Mouse (Mus musculus) spleen, postnatal 10 days (tissue): ENCODE results near the gene Tns4.

Experiments
- DNase-seq, 2 experiments: peaks; one replicate each; pipeline ENCODE4 v3.0.0; 2021 to 2022; ENCODE audit warnings: low spot score in 2 of 2

Tns4 gene

DNA sequence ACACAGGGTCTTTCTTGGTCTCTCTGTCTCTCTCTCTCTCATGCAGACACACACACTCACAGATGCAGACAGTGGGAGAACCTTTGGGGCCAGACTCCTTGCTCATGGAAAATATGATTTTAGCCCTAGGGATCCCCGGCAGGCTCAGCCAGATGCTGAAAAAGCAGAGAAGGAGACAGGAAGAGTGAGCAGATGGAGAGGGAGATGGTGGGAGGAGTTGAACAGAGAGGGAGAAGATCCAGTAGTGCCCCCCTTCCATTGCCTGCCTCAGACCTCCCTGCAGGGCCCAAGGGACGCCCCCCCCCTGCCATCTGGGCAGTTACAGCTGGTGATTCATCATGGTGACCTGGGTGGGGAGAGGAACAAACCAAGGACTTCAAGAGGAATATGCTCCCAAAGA lies 41.5 kb downstream of the Tns4 start:
- DNase-seq = no peak

DNA sequence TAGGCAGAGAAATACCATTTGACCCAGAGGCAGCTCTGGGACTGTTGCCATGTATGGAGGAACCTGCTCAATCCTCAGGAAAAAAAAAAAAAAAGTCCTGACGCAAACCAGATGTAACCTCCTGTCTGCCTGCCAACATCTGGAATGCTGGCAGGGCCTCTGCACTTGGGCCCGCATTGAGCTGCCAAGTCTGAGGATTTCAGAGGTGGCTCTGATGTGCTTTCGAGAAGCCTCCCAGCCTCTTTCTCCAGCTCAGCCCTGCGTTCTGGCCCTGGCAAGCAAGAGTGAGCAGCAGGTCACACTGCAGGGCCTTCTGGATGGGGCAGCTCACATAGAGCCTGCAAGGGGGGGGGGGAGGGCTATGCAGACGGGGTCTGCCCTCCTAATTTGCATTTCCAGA lies 42.0 kb downstream of the Tns4 start:
- no peak for DNase-seq

DNA sequence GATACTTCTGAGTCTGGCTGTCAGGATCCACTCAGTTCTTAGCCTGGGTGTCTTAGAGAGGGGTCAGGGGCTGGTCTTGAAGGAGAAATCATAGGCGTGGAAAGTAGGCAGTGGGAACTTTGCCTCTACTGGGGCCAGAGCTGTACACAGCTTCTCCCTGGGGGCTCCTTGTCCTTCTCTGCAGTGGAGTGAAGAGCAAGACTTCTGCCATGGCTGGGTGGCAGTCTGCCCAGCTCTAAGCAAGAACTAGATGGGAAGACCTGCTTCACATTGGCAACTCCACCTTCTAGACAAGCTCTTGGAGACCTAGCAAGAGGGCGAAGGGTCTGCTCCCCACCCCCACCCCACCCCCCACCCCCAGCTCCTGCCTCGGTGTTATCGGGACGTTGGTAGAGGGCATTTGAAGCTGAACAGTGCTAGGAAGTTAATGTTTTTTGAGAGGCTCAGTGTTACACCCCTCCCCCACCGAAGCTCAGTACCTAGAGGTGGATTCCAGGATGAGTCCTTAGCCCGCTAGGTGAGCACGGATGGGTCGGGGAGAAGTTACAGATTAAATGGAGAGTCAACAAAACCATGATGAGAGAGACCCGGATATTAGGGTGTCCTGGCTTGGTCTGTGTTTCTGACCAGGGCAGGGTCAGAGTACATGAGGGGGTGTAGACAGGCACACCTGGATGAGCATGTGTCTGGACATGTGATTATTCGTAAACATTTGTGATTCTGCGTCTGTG lies 43.8 kb downstream of the Tns4 start:
- DNase-seq = no peak

DNA sequence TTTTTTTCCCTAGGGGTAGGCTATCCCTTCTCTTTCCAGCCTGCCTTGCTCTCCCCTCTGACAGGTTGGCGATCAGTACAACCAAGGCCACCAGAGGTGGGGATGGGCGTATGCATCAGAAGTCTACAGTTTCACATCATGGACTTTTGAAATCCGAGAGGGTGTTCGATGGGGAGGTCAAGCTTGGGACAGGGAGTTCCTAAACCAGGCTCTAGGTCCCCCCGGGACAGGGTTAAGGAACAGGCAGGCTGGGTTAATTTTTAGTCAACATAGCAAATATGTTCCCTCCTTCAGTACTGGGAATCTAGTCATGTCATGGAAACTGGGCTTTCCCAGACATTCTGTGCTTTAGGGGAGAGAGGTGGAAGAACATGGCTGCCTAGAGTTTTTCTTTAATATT lies 44.8 kb downstream of the Tns4 start:
- DNase-seq = no peak

DNA sequence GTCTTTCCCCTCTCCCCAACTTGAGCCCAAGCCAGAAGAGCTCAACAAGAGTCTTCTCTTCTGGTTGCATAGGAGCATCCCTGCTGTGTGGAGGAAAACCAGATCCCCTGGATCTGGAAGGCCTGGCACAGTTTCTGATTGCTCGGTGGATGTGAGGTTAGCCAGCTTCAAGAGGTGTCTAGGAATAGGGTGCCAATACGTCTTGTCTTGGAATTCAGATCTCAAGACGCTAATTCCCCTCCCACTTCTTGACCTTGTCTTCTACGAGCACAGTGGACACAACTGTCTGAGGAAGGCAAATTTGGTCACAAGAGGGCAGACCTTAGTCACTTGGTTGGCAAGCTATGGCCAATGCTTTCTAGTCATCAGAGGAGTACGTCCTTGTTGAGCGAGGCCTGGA lies 45.5 kb downstream of the Tns4 start:
- DNase-seq = no peak

DNA sequence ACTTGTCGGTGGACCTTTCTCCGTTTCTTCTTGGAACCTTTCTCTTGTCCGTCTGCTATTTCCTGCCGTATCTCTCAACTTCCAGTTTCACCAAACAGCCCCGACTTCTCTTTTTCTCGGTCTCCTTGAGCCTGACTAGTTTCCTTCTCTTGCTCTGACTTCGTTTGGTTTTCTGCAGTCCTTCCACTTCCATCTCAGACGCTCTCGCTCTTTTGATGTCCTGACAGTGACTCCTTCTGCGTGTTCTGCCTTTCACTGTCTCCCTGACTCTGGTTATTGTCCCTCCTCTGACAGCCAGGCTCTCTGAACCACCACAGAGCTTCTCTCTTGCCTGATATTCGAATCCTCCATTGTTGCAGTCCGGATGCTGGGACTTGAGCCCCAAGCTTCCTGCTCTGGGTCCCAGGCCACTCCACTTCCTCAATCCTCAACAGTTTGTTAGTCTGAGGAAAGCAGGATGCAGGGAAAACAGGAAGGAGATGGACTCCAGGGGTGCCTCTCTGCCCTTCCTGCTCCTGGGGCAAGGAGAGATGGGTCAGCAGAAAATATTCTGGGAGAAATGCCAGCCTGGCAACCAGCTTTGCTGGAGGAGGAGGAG lies 46.2 kb downstream of the Tns4 start:
- peak in 1 of 2 experiments; percentile 21 for DNase-seq

DNA sequence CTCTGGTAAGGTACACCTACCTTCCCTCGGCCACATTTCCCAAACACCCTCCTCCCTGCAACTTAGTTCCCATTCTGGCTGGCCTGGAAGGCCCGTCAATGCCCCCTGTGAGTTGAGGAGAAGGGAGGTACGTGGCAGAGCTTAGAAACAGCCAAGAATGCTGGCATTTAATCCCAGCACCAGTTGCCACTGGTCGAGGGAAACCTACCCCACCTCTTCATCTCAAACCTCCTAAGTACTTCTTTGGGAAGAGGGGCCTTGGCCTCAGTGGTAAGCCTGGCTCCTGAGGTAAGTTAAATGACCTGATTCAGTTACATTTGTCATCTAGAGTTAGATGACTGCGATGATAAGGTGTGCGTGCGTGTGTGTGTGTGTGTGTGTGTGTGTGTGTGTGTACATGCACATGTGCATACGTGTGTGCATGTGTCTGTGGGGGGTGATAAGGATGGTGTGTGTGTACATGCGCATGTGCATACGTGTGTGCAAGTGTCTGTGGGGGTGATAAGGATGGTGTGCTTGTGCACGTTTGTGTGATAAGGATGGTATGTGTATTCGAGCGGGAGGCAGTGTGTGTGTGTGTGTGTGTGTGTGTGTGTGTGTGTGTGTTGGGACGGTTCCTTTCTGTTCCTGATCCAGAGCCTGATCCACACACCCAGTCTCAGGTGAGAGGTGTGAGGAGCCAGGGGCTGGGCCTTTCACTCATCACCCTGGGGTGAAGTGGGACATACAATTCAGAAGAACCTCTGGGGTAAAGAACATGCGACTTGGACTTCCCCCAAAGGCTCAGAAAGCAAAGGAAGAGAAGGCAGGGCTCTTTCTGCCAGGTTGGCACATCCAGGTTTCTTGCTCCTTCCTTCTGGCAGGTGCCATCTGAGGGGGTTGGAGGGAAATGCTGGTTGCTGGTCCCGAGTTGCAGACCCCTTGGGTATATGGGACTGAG lies 47.0 kb downstream of the Tns4 start:
- no peak for DNase-seq

DNA sequence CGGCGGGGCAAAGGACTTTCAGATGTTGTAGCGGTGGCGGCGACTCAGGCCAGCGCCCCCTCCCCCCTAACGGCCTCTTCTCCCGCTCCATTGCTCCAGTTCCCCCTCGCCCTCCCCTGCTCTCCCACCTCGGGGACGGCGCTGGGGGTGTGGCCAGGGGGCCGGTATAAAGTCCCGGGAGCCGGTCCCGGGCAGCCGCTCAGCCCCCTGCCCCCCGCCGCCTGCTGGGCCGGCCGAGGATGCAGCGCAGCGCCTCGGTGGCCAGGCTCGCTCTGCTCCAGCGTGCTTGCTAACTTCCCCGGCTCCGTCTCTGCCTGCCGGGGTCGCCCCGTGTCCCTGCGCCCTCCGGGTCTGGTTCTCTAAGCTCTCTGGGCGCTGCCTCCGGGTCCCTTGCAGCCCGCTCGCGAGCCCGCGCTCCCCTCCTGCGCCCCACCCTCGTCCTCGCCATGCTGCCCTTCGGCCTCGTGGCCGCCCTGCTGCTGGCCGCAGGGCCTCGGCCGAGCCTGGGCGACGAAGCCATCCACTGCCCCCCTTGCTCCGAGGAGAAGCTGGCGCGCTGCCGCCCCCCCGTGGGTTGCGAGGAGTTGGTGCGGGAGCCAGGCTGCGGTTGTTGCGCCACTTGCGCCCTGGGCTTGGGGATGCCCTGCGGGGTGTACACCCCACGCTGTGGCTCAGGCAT lies 47.9 kb downstream of the Tns4 start, which contains the start of gene Igfbp4:
Igfbp4 (plus strand) TSS at position 194 of the 679 bp plus-strand sequence.
- peak; percentile 37 to 51 for DNase-seq

DNA sequence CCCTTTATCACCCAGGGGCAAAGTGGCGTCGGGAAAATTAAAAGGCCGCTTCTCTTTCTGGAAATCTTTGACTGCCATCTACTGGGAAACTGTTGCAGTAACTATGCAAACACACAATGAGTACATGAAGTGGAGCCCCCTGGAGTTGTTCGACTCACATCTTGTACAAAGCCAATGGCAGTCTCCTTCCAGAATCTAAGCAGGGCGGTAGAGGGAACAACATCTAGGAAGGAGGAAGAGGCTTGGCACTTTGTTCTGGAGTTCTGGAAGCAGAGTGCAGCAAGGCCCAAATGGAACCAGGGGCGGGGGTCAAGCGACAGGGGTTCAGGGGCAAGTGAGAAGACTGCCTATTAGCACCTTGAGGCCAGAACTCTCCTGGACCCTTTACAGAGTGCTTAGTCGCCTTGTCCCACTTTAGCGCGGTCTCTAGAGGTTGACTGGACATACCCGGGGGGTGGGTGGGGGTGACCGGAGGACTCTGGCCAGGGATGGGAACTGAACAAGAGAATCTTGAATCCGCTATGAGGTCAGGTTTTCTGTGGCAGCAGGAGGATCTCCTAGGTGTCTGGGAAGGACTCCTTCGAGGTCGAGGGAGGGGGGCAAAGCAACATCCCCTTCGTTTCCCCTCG lies 48.6 kb downstream of the Tns4 start:
- DNase-seq = peak in 1 of 2 experiments; percentile 24

DNA sequence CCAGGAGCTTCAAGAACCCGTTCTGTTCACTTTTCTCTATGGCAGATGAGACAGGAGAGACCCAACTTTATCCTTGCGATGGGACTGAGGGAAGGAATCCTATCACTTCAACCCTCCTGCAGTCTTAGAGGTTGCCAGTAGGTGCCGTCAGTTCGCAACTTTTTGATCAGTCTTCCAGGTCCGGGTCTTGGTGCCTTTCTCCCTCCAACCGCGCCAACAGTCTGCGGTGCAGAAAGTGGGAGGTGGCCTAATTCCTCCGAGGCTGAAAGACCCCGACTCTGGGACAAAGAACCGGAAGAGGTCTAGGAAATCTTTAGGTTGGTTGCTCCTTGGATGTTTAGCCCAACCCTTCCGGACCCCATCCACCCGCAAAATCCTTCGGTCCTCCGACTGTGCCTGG lies 49.3 kb downstream of the Tns4 start:
- peak; percentile 58 to 76 for DNase-seq

DNA sequence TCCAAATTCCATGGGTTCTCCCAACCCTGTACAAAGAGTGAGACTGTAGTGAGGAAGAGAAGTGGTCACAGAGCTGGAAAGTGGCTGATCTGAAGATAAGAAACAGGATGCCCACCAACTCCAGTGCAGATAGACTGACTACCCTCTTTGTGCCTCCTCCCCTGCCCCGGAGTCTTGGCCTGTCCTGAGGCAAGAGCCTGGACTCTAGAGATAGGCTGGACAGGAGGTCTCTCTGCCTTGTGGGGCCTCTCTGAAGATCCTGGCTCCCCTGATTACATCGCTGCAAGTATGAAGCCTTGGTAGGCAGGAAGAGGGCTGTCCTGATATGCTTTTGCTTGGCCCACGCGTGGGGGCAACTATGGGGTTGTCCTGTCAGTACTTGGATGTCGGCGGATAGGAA lies 52.9 kb downstream of the Tns4 start:
- DNase-seq = no peak

DNA sequence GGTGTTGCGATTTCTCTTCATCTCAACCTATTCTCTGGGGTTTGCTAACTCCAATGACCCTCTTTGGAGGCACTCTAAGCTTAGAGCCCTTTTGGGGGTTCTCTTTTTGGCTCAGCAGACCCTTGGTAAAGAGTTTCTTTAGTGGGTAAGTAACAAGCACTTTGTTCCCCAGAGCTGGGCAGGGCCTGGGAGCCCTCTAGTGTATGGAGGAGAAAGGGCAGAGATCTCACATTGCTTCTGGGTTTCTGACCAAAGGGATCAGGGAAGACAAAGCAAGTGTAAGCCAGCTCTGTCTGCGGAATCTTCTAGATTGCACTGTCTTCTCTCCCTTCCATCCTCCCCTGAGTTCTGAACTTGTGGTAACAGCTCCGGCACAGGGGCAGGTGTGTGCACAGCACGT lies 53.8 kb downstream of the Tns4 start:
- DNase-seq = no peak

DNA sequence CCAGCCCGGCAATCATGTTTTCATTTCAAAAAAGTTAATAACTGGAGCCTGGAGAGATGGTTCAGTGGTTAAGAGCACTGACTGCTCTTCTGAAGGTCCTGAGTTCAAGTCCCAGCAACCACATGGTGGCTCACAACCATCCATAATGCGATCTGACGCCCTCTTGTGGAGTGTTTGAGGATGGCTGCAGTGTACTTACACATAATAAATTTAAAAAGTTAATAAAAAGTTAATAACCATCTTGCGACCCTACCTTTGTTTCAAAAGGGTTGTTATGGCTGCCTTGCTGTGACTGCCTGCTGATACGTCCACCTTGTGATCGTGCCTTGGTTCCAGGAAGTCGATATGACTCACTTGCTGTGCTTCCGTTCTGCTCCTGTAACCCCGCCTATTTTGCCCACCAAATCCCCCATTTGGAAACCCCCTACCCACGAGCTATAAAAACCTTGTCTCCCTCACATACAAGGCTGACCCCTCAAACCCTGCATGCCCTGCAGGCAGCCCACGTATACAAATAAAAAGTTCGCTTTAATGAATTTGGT lies 62.1 kb downstream of the Tns4 start:
- no peak for DNase-seq

DNA sequence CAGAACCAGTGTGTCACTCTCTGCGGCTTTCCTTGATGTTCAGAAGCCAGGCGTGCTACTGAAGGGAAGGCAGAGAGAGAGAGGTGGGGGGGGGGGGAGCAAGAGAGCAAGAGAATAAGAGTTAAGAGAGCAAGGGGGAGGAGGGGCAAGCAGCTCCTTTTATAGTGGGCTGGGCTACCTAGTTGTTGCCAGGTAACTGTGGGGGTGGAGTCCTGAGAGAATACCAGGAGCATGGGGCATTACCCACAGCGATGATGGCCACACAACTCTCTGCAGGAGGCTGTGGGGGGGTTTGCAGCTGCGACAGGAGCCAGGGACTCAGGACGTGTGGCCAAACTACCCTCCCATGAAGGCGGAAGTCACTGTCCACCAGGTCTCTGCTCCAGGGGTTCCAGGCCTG lies 63.2 kb downstream of the Tns4 start:
- DNase-seq = no peak

DNA sequence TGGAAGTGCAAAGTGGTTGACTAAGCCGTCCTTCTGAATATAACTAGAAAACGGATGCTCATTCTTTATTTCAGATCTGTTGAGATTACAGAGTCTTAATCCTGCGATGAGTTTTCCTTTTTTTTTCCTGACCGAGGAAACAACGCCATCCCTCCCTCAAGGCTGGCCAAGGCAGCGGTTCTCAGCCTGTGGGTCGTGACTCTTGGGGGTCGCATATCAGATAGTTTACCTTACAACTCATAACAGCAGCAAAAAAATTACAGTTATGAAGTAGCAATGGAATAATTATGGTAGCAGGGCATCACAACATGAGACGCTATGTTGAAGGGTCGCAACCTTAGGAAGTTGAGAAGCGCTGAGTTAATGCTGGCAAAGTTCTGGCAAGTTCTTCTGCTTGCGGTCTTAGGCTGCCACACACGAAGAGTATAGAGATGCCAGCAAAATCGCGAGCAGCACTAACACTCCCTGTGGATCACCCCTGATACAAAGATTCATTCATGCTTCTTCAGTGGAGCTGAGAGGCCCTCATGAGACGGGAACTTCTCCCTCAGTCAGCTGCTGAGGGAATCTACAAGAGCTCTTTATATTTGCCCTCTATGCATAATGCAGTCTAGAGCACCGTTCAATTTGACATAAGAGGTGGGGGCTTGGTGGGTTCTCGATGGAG lies 64.5 kb downstream of the Tns4 start:
- DNase-seq = peak in 1 of 2 experiments; percentile 13

DNA sequence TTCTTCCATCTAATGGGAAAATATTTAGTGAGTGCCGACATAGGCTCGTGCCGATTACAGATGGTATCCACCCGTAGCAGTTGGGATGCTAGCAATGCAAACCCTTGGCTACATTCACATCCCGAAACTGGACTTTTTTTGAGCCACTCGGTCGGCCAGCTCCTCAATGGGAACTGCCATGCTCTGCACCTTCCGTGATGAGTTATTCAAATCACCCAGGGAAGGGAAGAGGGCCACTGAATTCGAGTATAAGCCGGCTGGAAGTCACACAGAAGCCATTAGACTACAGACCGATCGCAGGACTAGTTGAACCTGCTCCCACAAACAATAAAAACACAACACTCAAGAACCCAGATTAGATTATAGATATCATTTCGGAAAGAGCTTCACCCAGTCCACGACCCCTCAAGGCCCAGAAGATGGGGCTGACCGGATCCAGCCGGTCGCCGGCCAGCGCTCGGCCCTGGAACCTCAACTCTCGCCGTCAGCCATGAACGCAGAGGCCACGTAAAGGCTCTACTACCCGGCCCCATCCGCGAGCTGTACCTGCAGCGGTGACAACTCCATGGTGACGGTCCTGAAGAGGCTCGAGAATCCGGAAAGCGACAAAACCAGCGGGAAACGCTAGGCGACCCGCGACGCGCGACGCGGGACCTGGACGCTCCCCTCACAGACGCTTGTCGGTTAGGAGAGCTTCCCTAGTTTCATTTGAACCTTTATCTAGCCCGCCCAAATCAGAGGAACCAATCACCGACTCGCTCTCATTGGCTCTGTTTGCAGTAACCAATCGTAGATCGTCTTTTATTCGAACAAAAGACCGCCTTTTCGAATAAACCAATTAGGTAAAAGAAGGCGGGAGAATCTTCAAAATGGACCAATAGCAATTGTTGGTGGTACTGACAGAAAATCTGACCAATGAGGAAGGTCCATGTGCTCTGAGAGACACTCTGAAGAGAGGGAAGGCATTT lies 65.3 kb downstream of the Tns4 start, which contains the start of gene Top2a:
Top2a (minus strand) TSS at position 690 of the 968 bp plus-strand sequence.
- DNase-seq = peak; percentile 88 to 98

DNA sequence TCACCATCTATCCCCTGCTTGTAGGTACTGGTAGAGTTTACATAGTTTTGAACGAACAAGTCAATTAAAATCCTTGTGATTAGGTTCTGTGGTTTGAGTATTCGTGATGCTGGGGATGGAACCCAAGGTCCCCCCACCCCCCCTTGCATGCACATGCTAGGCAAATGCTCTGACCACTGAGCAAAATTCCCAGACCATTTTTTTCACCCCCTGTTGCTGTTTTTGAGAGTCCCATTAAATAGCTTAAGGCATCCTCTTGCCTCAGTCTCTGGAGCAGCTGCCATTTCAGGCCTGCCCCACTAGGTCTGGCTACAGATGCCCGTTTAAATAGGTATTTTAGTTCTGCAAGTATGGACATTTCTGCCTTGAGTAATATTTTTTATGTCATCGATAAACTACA lies 66.0 kb downstream of the Tns4 start:
- no peak for DNase-seq

DNA sequence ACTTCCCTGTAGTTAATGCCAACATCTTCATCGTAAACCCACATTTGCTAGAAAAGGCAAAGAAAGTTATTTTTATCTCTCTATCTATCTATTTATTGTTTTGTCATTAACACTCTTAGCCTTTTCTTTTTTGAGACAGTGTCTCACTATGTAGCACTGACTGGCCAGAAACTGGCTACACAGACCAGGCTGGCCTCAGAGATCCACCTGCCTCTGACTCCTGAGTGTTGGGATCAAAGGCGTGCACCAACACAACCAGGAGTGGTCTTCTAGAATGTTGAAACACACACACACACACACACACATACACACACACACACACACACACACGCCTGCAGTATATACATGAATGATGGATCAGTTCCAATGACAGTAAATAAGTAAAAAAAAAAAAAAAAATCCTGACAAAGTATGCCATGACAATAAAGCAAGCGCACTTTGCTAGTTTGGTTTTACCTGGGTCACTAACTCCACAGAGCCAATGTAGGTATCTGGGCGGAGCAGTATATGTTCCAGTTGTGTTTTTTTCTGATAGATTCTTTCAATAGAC lies 66.6 kb downstream of the Tns4 start:
- no peak for DNase-seq

DNA sequence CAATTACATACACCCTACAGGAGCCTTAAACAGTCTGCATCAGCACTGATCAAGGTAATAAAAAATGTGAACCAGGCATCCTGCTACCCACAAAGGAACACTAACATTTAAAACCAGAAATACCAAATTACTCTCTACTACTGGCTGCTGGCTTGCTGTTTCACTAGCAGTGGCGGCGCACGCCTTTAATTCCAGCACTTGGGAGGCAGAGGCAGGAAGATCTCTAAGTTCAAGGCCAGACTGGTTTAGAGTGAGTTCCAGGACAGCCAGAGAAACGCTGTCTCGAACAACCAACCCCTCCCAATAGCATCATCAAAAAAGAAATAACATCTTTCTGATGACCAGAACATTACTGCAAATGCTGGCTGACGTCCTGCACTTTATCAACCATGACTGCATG lies 69.3 kb downstream of the Tns4 start:
- no peak for DNase-seq
